Mouse (Mus musculus): ENCODE measurements around the gene Syce2.
"Not testable (repeated sequence)": the region's sequence is repeated elsewhere in the genome, so short reads cannot be mapped to it uniquely, and the experiment has no call there.

Gene Syce2

DNA sequence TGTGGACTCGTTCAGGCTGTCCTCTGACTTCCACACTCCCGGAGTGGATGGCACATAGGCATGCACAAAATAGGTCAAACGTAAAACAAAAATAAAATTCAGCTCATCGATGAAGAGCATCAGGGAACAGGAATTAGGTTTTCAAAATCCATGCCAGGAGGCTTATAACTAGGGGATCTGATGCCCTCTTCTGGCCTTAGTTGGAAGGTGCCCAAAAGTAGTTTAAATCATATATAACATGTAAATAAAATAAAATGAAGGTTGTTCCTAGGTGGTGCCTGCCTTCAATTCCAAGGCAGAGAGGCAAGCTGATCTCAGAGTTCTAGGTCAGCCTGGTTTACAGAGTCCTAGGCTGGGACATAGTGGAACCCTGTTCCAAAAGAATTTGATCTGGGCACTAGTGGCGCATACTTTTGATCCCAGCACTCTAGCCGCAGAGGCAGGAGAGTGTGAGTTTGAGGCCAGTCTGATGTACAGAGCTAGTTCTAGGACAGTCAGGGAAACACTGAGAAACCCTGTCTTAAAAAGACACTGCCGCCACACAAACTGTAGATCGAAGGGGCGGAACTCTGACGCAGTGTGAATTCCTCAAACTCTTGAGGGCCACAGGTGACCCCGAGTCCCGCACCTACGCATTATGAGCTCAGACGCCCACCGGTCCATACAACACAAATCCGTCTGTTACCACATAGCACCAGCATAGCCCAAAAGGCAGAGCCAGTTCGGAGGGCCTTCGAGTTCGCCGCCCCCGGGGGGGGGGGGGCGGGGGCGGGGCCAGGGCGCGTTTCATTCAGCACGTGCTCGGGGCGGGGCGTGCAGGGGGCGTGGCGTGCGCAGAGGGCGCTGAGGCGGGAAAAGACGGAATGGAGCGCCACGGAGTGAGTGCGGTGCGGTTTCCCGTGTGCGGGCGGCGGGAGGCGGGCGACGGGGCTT is at the start of gene Syce2:
Gene Syce2 (plus strand): TSS at position 736 of the 933 bp plus-strand sequence.
- peak; percentile 66 to 80 for DNase-seq (ENCODE audit: low spot score in 2 of 2)

DNA sequence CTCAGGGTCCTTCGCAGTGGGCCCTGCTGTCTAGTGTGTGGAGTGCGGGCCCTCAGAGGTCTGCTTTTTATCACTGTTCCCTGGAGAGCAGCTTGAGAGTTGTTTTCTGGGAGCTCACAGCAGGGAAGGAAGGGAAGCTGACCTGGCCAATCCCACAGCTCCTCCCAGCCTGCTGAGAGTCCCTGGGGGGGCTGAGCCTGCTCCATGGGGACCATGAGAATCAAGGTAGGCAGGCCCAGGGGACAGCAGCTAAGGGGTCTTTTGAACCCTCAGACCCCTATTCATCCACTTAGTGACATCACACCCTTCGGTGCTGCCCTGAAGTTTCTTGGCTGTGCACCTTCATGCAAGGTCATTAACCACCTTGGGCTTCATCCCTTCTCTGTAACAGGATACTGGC is 49.2 kb upstream of the Syce2 start, which contains the start of gene Dand5:
Gene Dand5 (minus strand): TSS at position 101 of the 400 bp plus-strand sequence.
- no peak for DNase-seq (ENCODE audit: low spot score in 2 of 2)

DNA sequence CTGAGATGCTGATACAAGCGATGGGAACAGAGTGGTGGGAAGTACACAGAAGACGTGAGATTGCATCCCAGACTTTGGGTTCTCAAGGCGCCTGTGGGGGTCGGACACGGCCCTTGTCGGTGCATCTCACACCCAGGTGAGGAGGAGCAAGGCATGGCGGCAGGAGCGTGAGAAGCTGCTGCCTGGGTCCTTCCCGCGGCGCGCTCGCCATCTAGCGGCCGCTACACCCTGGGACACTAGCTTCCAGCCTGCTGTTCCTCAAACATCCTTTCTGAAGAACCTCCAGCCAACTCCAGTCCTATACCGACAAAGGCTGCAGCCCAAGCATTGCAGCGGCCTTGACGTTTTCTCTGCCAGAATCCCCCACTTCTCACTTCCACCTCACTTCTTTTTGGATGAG is 48.3 kb upstream of the Syce2 start:
- peak; percentile 38 to 53 for DNase-seq (ENCODE audit: low spot score in 2 of 2)

DNA sequence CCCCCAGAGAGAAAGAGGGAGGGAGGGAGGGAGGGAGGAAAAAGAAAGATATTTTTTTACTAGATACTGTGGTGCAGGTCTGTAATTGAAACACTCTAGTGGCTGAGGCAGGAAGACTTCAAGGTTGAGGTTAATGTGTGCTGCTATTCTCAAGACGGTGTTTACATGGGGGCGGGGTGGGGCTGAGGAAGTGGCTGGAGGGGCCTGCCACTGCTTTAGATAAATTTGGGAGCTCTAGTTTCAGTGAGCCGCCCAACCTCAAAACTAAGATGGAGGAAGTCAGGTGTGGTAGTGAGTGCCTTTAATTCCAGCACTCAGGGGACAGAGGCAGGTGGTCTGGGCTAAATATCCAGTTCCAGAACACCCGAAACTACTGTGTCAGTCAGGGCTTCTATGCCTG is 46.3 kb upstream of the Syce2 start:
- DNase-seq (ENCODE audit: low spot score in 2 of 2) = no peak

DNA sequence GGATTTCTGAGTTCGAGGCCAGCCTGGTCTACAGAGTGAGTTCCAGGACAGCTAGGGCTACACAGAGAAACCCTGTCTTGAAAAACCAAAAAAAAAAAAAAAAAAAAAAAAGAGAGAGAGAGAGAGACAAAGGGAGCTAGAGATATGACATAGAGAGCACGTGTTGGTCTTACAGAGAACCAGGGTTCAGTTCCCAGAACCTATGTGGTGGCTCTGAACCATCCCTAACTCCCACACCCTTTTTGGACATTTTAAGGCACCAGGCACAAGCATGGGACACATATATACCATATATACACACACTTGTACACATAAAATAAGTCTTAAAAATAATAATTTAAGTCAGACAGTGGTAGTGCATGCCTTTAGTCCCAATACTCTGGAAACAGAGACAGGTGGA is 45.4 kb upstream of the Syce2 start:
- not testable (repeated sequence) for DNase-seq (ENCODE audit: low spot score in 2 of 2)

DNA sequence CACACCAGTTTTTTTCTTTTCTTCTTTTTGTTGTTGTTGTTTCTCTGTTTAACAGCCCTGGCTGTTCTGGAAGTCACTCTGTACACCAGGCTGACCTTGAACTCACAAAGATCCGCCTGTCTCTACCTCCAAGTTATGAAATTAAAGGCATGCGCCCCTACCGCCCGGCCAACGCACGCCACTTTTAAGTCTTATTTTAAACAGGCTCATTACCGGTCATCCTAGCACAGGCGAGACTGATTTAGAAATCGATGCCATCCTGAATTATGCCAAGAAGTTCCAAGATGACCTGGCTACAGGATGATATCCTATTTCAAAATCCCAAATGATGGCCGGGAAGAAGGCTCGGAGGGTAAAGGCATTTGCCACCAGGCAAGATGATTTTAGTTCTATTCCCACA is 40.4 kb upstream of the Syce2 start, which contains the start of gene Gadd45gip1:
Gene Gadd45gip1 (plus strand): TSS at position 33 of the 400 bp plus-strand sequence.
- DNase-seq (ENCODE audit: low spot score in 2 of 2) = no peak

DNA sequence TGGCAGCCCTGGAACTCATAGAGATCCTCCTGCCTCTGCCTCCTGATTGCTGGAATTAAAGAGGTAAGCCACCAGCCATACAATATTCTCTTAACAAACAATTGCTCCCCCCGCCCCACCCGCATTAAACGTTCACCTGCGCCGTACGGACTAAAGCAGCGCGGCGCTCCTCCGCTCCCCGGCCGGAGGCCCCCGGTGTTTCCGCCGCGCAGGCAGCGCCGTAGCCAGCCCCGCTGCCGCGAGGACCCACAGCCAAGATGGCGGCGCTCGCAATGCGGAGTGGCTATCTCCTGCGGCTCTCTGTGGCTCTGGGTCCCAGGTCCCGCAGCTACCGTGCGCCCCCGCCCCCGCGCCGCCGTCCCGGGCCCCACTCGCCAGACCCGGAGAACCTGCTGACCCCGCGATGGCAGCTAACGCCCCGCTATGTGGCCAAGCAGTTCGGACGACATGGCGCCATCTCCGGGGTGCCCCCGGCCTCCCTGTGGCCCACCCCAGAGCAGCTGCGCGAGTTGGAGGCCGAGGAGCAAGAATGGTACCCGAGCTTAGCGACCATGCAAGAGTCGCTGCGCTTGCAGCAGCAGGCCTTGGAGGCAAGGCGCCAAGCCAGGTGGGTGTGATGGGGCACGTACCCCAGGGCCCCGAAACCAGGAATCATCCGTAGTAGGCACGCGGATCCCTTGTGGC is 39.7 kb upstream of the Syce2 start:
- peak; percentile 67 to 78 for DNase-seq (ENCODE audit: low spot score in 2 of 2)

DNA sequence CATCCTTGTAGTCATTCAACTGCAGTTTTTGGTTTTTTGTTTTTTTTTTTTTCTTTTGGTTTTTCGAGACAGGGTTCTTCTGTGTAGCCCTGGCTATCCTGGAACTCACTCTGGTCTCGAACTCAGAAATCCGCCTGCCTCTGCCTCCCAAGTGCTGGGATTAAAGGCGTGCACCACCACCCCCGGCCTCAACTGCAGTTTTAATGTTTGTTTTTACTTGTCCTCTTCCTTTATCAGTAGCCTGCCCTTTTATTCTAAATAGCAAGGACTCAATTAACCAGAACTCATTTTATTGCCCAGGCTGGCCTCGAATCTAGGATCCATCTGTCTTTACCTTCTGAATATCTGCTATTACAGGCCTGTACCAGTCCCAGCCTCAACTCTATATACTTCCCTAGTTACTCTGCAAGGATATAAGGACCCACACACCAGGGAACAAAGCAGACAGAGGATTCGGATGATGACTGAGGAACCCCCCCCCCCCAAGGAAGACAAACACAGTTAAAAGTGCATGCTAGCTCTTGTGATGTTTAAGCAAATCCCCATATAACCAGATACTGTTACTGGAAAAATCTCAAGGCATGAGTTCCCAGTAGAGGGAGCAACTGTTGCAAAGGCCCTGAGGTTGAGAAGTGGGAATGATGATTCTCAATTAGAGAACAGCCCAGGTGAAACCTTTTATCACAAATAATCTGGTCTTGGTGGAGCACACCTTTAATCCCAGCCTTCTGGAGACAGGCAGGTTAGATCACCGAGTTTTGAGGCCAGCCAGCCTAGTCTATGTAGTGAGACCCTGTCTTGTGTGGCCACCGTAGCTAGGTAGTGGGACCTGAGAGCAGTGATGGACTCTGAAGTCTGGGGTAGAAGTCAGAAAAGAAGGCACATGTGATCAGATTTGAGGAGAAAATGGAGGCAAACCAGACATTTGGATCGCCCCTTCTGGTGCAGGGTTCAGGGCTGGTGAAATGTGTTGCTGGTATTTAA is 38.9 kb upstream of the Syce2 start:
- no peak for DNase-seq (ENCODE audit: low spot score in 2 of 2)

DNA sequence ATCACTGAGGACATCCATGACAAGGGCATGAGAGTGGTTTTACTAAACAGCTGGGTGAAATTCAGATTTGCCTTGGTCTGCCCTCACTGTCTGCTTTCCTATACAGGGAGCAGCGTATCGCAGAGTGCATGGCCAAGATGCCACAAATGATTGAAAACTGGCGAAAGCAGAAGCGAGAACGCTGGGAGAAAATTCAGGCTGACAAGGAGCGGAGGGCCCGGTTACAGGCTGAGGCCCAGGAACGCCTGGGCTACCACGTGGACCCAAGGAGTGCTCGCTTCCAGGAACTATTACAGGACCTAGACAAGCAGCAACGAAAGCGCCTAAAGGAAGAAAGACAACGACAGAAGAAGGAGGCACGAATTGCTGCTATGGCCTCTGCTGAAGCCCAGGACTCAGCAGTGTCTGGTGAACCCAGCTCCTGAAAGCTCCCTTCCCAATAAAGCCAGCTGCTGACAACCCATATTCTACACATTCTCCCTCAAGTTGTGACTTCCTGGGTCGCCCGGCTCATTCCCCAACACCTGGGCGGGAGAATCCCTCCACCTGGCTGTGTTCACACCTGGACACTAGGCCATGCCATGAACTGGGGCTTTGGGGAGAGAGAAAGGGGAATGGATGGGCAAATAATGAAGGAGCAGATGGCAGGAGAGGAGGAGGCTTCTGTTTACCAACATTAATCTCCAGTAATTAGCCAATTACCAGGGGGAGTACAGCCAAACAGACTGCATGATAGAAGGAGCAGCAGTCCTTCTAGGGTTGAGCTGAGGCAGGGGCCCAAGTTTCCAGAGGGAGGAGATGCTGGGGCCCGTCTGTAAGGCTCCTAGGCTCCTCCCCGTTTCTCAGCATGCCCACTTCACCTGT is 37.7 kb upstream of the Syce2 start:
- no peak for DNase-seq (ENCODE audit: low spot score in 2 of 2)

DNA sequence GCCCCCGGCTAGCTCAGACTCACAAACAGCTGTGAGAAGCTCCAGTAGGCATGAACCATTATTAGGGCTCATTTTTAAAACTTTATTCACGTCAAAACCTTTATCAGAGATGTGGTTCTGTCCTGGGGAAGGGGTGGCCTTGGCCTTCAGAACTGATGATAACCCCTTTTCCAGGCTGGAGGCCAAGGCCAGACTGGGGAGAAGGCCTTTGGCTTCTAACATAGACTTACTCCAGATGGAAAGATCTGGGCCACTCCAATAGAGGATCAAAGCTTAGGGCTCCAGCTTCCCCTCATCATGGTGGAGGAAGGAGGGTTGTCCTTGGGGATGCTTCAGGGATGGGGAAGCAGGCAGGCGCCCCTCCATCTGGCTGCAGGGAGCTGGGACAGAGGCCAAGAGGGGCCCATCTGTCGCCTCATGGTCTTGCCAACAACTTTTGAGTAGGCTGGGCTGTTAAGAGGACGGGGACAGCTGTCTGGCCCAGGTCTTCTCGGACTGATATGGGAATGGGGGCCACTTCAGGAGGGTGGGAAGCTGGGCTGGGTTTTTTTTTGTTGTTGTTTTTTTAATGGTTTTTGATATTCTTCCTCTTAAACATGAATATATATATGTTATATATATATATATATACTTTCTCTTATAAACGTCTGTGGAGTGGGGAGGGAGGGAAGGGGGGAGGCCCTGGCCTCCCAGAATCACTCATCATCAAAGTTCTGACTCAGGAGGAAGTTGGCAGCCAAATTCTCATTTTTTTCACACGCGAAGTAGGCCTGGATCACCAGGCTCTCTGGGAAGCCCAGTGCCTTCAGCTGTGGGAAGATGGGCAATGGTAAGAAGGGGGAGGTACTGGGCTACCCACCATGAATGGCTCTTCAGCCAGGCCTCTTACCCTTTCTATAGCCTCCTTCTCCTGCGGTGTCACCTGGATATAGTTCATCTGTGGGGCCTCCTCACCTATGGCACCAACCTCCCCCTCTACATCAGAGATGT is 36.8 kb upstream of the Syce2 start:
- DNase-seq (ENCODE audit: low spot score in 2 of 2) = no peak

DNA sequence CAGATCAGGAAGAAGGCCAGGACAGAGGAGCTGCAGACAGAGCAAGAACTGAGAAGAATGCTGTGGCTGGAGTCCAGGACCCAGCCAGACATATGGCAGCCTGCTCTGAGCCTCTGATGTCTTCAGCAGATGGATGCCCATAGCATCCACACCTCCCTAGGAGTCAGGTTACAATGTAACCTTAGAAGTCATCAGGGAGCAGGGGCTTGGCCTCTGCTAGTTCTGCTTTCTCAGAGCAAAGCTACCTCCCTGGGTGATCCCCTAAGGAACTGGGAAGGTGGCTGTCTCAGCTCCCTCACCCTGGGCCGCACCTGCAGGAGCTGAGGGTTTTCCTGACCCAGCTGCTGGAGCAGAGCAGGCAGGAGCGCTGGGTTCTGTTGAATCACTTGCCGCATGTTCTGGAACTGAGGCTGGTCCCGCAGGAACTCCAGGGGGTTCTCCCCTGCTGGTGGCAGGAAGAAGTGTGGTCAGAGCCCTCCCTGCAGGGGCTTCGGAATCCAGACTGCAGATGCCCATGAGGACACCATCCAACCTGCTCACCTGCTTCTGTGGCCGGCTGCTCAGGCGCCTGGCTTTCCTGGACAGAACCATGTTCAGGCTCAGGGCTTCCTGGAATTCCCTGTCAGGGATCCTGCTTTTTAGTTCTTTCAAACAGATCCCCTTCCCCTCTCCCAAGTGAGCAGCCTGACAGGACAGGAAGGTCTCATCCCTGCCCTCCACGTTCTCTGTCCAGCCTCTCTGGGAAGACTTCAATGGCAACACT is 34.6 kb upstream of the Syce2 start:
- no peak for DNase-seq (ENCODE audit: low spot score in 2 of 2)

DNA sequence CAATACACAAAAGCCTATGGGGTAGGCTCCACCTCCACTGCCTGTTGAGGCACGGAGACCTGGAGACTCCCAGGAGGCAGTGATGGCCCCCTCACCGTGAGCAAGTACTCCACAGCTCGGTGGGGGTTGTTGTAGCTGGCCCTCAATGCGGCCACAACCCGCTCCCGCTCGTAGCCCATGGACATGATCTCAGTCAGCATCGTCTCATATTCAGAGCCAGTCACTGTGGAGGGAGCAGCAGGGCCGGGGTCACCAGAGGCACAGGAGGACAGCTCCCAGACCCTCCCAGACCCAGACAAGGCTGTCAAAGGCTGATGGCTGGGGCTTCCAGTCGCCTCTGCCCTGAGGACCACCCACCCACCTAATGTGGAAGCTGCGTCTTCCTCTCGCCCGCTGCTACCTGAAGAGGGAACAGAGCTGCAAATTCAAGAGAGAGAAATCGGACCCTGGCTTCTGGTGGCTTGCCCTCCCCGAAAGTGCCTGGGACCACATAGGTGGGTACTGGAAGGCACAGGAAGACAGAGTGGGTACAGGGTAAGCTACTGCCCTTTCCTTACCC is 33.9 kb upstream of the Syce2 start:
- no peak for DNase-seq (ENCODE audit: low spot score in 2 of 2)

DNA sequence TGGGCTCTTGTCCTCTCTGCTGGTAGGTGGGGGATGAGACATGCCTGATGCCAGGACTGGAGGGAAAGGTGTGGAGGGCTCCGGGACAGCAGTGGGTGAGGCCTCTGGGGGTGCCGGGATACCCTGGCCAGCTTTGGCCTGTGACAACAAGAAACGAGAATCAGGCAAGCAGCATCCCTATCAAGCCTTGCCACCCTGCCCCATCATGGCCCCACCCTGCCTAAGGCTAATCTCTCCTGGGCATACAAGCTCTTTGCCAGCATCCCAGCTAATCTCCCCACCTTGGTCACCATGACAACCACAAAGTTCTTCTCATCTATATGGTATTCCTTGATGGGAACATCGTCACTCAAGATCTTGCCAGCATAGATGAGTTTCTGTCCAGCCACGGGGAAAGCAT is 33.4 kb upstream of the Syce2 start:
- no peak for DNase-seq (ENCODE audit: low spot score in 2 of 2)

DNA sequence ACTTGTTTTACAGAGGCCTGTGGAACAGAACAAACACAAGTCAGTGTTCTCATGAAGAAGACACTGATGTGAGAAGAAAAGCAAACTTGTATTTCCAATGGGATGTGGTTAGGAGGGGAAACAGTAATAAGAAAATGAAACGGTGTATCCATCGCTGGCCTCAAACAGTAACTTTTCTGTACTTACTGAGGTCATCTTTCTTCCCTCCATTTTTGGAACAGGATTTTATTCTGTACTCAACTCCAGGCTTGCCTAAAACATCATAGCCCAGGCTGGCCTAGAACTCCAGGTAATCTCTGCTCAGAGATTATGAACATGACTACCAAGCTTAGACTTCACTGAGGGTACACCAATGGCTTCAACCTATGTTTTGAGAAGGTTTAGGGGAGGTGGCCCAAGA is 32.5 kb upstream of the Syce2 start:
- no peak for DNase-seq (ENCODE audit: low spot score in 2 of 2)

DNA sequence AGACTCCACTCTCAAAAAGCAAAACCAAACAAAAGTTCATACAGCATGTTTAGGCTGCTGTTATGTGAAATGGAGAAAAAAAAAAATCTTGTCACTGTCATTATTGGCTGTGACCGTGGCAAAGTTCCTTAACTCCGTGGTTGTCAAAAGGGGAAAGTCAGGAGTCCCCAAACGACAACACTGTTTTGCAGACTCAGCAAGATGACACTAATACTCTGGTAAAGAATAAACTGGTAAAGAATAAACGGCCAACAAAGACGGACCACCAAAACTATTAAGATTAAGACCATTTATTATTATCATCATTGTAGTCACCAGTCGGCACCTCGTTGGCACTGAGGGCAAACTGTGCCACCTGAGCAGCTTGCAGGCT is 32.0 kb upstream of the Syce2 start:
- no peak for DNase-seq (ENCODE audit: low spot score in 2 of 2)

DNA sequence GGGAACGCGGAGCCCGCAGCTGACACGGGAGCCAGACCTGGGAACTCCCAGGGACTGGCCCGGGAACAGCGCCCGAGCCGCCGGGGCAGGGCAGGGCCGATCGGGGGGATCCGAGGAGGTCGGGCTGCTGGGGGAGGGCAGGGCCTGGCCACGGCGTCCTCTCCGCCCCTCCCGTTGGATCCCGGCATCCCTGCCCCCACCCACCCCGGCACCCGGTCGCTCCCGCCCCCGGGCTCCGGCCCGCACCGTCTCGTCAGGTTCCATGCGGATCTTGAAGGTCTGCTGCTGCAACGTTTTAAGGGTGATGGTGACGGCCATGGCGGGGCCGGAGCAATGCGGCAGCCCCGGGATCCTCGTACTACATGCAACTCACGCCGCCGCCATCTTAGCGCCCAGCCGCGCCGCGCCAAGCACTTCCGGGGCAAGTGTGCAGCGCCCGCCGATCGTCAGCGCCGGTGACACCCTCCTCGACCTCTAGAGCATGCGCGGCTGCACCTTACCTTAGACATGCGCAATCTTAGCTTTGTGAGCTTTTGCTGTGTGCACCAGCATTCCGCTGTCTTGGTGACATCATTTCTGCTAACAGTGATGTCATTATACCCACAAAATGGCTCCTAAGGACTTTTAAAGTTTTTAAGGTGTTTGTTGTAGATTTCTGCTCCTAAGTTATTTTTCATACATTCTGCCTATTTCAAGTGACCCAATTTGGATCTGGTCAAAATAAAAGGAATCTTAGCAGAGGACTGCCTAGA is 31.5 kb upstream of the Syce2 start, which contains the start of gene Rad23a:
Gene Rad23a (minus strand): TSS at position 418 of the 752 bp plus-strand sequence.
- peak; percentile 75 to 89 for DNase-seq (ENCODE audit: low spot score in 2 of 2)

DNA sequence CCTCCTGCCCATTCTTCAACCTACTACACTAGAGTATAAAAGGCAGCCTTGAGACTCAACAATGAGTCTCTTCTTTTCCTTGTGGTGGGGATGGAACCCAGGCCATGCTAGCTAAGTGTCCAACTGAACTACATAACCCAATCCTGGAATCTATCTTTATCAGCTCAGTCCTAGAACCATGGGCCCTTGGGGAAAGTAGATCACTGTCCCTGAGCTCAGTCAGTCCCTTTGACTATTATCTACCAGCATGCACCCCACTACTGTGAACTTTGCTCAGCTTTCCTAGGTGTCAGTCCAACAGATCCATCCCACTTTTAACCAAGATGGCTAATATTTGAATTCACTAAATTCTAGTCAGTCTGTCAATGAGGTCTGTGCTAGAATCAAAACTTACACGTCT is 30.4 kb upstream of the Syce2 start:
- DNase-seq (ENCODE audit: low spot score in 2 of 2) = no peak

Data from urinary bladder, postnatal 36 days (tissue).